Mouse (Mus musculus) kidney, adult 10 weeks (tissue): Measurements from ENCODE around the gene Ccl7. TPM values are rescaled to one million over a fixed set of nuclear protein-coding genes. Genes with fewer than 3 reads are reported as not detected.

Experiments
- polyA plus RNA-seq: library from polyadenylated mRNA; stranded (reverse); fragments of 350-450 nt; fragmentation: Illumina TruSeq; extraction: RNeasy Lipid Tissue Mini Kit (QIAGEN cat#74804); gene quantifications from one replicate; pipeline ENCODE4 v1.2.3, GENCODE M21; 2014; ENCODE audit warnings: low read depth, low replicate concordance

Gene Ccl7
- polyA plus RNA-seq, result not detected

DNA sequence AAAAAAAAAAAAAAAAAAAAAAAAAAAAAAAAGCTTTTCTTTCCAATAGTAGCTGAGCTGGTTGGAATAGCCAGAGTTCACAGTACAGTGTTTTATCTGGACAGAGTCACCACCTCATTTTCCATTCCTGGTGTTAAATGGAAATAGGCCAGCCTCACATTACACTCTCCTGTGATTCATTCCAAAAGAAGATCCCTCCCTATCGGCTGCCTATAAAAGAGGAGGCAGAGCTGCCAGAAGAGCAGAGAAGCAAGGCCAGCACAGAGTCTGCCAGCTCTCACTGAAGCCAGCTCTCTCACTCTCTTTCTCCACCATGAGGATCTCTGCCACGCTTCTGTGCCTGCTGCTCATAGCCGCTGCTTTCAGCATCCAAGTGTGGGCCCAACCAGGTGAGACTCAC, at the start of gene Ccl7:
TSS of gene Ccl7 (plus strand) at position 242 of the 400 bp plus-strand sequence.

GRCm38 (mm10) chr11:82035356-82035755, 10.2 kb upstream of the Ccl7 start, which contains the start of gene Ccl2:
Gene Ccl2 (plus strand): TSS chr11:82035571.

GRCm38 (mm10) chr11:82038535-82038934, 7.0 kb upstream of the Ccl7 start, which contains the start of gene Gm17268:
Gene Gm17268 (minus strand): TSS chr11:82038562.

GRCm38 (mm10) chr11:82057646-82058045, 12.1 kb downstream of the Ccl7 start, which contains the start of gene Ccl11:
Gene Ccl11 (plus strand): TSS chr11:82057823.

Other genes starting within 250 kb of the Ccl7 start
- gene 5530401A14Rik, start 185.0 kb upstream of the Ccl7 start, polyA plus RNA-seq, result not detected
- gene Asic2, start 77.3 kb upstream of the Ccl7 start, polyA plus RNA-seq, result not detected
- 3.0 TPM for gene Ccl2, start 10.1 kb upstream of the Ccl7 start, polyA plus RNA-seq
- gene Gm17268, start 7.2 kb upstream of the Ccl7 start, polyA plus RNA-seq, result not detected
- gene Ccl11, start 12.1 kb downstream of the Ccl7 start, polyA plus RNA-seq, result 1.2 TPM
- gene Ccl12, start 56.1 kb downstream of the Ccl7 start, polyA plus RNA-seq, result not detected
- gene Ccl8, start 69.5 kb downstream of the Ccl7 start, polyA plus RNA-seq, result not detected